Mouse (Mus musculus): ENCODE measurements at regions not wholly inside any gene's neighbourhood (a gene's known extent, or its start where the extent isn't known, plus 50 kb on each side); places are given as distances from the start of the nearest gene placed in this dataset.
A peak's percentile ranks its signal among the peaks of the same experiment; 100 is the strongest.

DNA sequence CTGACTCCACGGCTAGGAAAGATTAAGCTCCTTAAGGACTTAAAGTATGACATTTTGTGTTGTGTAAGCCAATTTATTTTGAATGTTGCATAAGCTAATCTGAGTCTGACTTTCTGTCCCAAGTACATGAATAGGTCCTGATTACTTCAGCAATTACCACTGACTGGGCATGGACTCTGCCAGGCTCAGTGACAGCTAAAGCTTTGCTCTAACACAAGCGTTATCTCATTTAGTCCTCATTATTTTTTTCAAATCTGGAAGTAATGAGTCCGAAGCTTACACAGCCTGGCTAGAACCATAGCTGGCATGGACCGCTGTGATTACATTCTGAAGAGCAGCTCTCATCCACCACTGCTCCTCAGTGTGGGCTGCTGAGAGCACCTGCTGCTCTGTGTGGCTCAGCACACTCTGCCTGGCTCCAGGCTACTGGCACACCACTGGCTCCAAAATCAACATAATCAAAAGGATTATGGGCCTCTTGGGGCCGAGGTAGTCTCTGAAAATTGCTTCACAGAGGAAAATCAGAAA, 753.0 kb upstream of the Jmjd1c start:
- no peak for TF ChIP-seq CTCF (IDR thresholded peaks at IDR 0.05)
- DNase-seq (ENCODE audit: low read depth, low spot score) (no peak), ATAC-seq (no peak)
- no peaks in the 10 kb centered on the region for H3K27me3 ChIP-seq
- POLR2A ChIA-PET, result no interaction called here
- in situ Hi-C loops (cut with MboI; ENCODE audit: low pct_unique_long_range_greater_than_20kb), result no loop called here
- CTCF ChIA-PET, result interaction anchor here (1.3 kb wide), 1 partner anchor 10 kb away, joined by 4 read pairs; no protein-coding TSS in a partner anchor

- ChIA-PET CTCF (no interaction called here), POLR2A (no interaction called here)
- in situ Hi-C loops (cut with MboI; ENCODE audit: low pct_unique_long_range_greater_than_20kb), result no loop called here
- DNase-seq (ENCODE audit: low read depth, low spot score) (no peak), ATAC-seq (no peak)
- peak; percentile 50 for TF ChIP-seq CTCF (IDR thresholded peaks at IDR 0.05)
- H3K27me3 ChIP-seq, result no peaks in the 10 kb centered on the region
Observed at GRCm38 (mm10) chr10:66348398-66348797, 747.5 kb upstream of the Jmjd1c start.

GRCm38 (mm10) chr10:66351036-66351435, 744.9 kb upstream of the Jmjd1c start:
- ChIA-PET POLR2A (no interaction called here), CTCF (interaction anchor here (1.0 kb wide), 1 partner anchor 12 kb away, joined by 3 read pairs; no protein-coding TSS in a partner anchor)
- no peak for TF ChIP-seq CTCF (IDR thresholded peaks at IDR 0.05)
- in situ Hi-C loops (cut with MboI; ENCODE audit: low pct_unique_long_range_greater_than_20kb), result no loop called here
- ATAC-seq, result no peak
- DNase-seq (ENCODE audit: low read depth, low spot score), result no peak
- no peaks in the 10 kb centered on the region for H3K27me3 ChIP-seq

DNA sequence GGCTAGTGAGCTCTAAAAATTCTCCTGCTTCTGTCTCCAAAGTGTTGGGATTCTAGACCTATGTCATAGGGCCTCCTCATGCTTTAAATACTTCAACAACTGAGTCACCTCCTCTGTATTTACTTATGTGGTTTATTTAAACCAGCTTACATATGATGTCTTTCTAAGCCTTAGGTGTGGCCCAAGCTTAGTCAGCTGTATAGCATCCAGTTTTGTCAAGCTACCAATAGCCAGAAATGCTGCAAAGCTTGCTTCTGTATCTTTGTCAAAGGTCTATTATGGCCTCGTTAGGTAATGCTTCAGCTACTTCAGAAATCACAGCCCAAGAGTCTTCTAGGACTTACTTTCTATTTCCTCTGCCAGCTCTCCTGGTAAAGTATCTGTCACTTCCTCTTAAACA, 741.9 kb upstream of the Jmjd1c start:
- peak; percentile 97 for ATAC-seq
- ChIA-PET POLR2A (no interaction called here), CTCF (interaction anchor here (1.1 to 1.3 kb wide), 2 partner anchors 8 to 12 kb away, joined by 3 read pairs; no protein-coding TSS in a partner anchor)
- H3K27me3 ChIP-seq, result no peaks in the 10 kb centered on the region
- no peak for TF ChIP-seq CTCF (IDR thresholded peaks at IDR 0.05)
- DNase-seq (ENCODE audit: low read depth, low spot score), result peak; percentile 13
- in situ Hi-C loops (cut with MboI; ENCODE audit: low pct_unique_long_range_greater_than_20kb), result no loop called here

- CTCF ChIA-PET, result interaction anchor here (0.6 to 1.3 kb wide), 2 partner anchors 11 to 186 kb away, joined by 3 read pairs; no protein-coding TSS in a partner anchor
Observed at GRCm38 (mm10) chr10:66354986-66355385, 740.9 kb upstream of the Jmjd1c start.

DNA sequence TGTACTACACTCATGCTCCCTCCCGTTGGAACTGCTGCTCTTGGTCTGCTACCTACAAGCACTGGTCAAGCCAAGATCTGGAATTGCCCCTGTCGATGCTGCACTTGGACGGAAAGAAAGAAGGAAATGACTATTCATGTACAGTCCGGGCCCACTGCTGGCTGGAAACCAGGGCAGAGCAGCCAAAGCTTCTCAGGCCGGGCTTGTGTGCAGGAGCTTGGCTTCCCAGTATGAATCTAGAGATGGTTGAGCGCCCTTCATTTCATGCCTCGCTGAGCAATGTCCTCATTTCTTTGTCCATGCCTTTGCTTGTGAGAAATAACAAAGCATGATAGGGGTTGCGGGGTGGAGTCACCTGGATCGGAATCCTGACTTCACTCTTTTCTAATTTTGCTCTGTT, 738.2 kb upstream of the Jmjd1c start:
- no peak for ATAC-seq
- CTCF ChIA-PET, result no interaction called here

More at GRCm38 (mm10) chr10:66354986-66355385, 740.9 kb upstream of the Jmjd1c start:
- TF ChIP-seq CTCF (IDR thresholded peaks at IDR 0.05), result no peak
- DNase-seq (ENCODE audit: low read depth, low spot score), result no peak
- in situ Hi-C loops (cut with MboI; ENCODE audit: low pct_unique_long_range_greater_than_20kb), result no loop called here
- peak; percentile 8 for ATAC-seq
- H3K27me3 ChIP-seq, result no peaks in the 10 kb centered on the region
- POLR2A ChIA-PET, result no interaction called here

GRCm38 (mm10) chr10:66370096-66370495, 725.8 kb upstream of the Jmjd1c start:
- ChIA-PET CTCF (no interaction called here), POLR2A (no interaction called here)
- DNase-seq (ENCODE audit: low read depth, low spot score) (no peak), ATAC-seq (no peak)
- no peaks in the 10 kb centered on the region for H3K27me3 ChIP-seq
- no peak for TF ChIP-seq CTCF (IDR thresholded peaks at IDR 0.05)
- in situ Hi-C loops (cut with MboI; ENCODE audit: low pct_unique_long_range_greater_than_20kb), result no loop called here

More for the DNA sequence above, 738.2 kb upstream of the Jmjd1c start:
- in situ Hi-C loops (cut with MboI; ENCODE audit: low pct_unique_long_range_greater_than_20kb), result no loop called here
- TF ChIP-seq CTCF (IDR thresholded peaks at IDR 0.05), result no peak
- no peak for DNase-seq (ENCODE audit: low read depth, low spot score)
- no peaks in the 10 kb centered on the region for H3K27me3 ChIP-seq
- POLR2A ChIA-PET, result no interaction called here

DNA sequence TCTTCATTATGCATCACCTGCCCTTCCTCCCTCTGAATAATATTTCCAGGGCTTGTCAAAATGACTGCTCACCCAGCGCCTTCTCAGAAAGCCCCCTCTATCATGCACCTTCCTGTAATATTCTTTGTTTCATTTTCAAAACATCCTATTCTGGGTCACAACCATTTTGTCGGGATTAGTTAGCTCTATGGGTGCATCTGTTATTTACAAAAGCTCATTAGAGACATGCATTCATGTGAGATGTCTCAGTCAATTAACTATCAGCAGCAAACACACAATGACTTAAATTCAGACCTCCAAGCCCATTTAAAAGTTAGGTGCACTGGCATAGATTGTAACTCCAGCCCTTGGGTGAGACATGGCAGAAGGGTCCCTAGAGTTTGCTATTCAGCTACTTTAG, 724.2 kb upstream of the Jmjd1c start:
- TF ChIP-seq CTCF (IDR thresholded peaks at IDR 0.05), result no peak
- ATAC-seq, result no peak
- H3K27me3 ChIP-seq, result no peaks in the 10 kb centered on the region
- DNase-seq (ENCODE audit: low read depth, low spot score), result no peak
- POLR2A ChIA-PET, result no interaction called here
- in situ Hi-C loops (cut with MboI; ENCODE audit: low pct_unique_long_range_greater_than_20kb), result no loop called here
- CTCF ChIA-PET, result interaction anchor here (0.5 kb wide), 1 partner anchor 31 kb away, joined by 3 read pairs; no protein-coding TSS in a partner anchor
